Mouse (Mus musculus) myocyte (in vitro differentiated cells): ENCODE results near the gene Dhcr24. TPM values are rescaled to one million over a fixed set of nuclear protein-coding genes. Genes with fewer than 3 reads are reported as not detected.
A peak's percentile ranks its signal among the peaks of the same experiment; 100 is the strongest.

Source experiments
- H3K27me3 ChIP-seq: one replicate; pipeline ENCODE4 v1.6.1; 2011; ENCODE audit not compliant: control insufficient read depth, insufficient read depth, insufficient read length
- H3K36me3 ChIP-seq: one replicate; pipeline ENCODE4 v1.6.1; 2011; ENCODE audit not compliant: control insufficient read depth, insufficient read depth
- H3K4me2 ChIP-seq: one replicate; pipeline ENCODE4 v1.6.1; 2011; ENCODE audit warnings: low read depth, control low read depth
- H3K4me3 ChIP-seq: one replicate; pipeline ENCODE4 v1.5.1; 2011; ENCODE audit warnings: mild to moderate bottlenecking, control low read depth, moderate library complexity
- H3K79me2 ChIP-seq: one replicate; pipeline ENCODE4 v1.6.1; 2011; ENCODE audit not compliant: control insufficient read depth, insufficient read depth
- H3ac ChIP-seq: one replicate; pipeline ENCODE4 v1.6.1; 2011; ENCODE audit not compliant: control insufficient read depth, insufficient read length
- CEBPB ChIP-seq: IDR thresholded peaks from 2 replicates; pipeline ENCODE4 v1.6.1; 2011; ENCODE audit warnings: mild to moderate bottlenecking, moderate library complexity; ENCODE audit not compliant: poor library complexity, insufficient read depth, severe bottlenecking
- E2F4 ChIP-seq: IDR thresholded peaks from one replicate; pipeline ENCODE4 v1.6.1; 2011; ENCODE audit warnings: mild to moderate bottlenecking, control low read depth, moderate library complexity; ENCODE audit not compliant: insufficient read depth
- MAX ChIP-seq: IDR thresholded peaks from one replicate; pipeline ENCODE4 v1.6.1; 2011; ENCODE audit warnings: low read depth, mild to moderate bottlenecking, control low read depth
- MYOD1 ChIP-seq, 3 experiments: IDR thresholded peaks; one replicate each; pipeline ENCODE4 v1.6.1; 2011; ENCODE audit warnings: control low read depth in 2 of 3, low read depth in 2 of 3, mild to moderate bottlenecking in 2 of 3, moderate library complexity in 1 of 3; ENCODE audit not compliant: insufficient read length in 2 of 3, control insufficient read depth in 1 of 3
- MYOG ChIP-seq, 3 experiments: IDR thresholded peaks; one replicate each; pipeline ENCODE4 v1.6.1; 2011; ENCODE audit warnings: control low read depth in 2 of 3, low read depth in 2 of 3, mild to moderate bottlenecking in 2 of 3; ENCODE audit not compliant: insufficient read length in 2 of 3, control insufficient read depth in 1 of 3, insufficient read depth in 1 of 3
- POLR2A ChIP-seq: IDR thresholded peaks from one replicate; pipeline ENCODE4 v1.6.1; 2011; ENCODE audit warnings: low read depth, mild to moderate bottlenecking, control low read depth, moderate library complexity; ENCODE audit not compliant: insufficient read length
- POLR2AphosphoS2 ChIP-seq: IDR thresholded peaks from one replicate; pipeline ENCODE4 v1.6.1; 2011; ENCODE audit warnings: low read depth, control low read depth; ENCODE audit not compliant: insufficient read length
- REST ChIP-seq: IDR thresholded peaks from one replicate; pipeline ENCODE4 v1.6.1; 2011; ENCODE audit warnings: mild to moderate bottlenecking, control low read depth, moderate library complexity; ENCODE audit not compliant: insufficient read depth, insufficient read length
- SRF ChIP-seq: IDR thresholded peaks from one replicate; pipeline ENCODE4 v1.6.1; 2011; ENCODE audit warnings: low read depth; ENCODE audit not compliant: control insufficient read depth, insufficient read length
- TCF12 ChIP-seq: IDR thresholded peaks from one replicate; pipeline ENCODE4 v1.6.1; 2011; ENCODE audit warnings: mild to moderate bottlenecking, control low read depth; ENCODE audit not compliant: poor library complexity, insufficient read depth, severe bottlenecking
- TCF3 ChIP-seq: IDR thresholded peaks from one replicate; pipeline ENCODE4 v1.6.1; 2011; ENCODE audit warnings: low read depth, control low read depth; ENCODE audit not compliant: insufficient read length
- USF1 ChIP-seq: IDR thresholded peaks from one replicate; pipeline ENCODE4 v1.6.1; 2011; ENCODE audit warnings: low read depth, mild to moderate bottlenecking, control low read depth, moderate library complexity
- polyA plus RNA-seq: library from polyadenylated mRNA; unstranded; fragments of >200 nt; fragmentation: generic; extraction: Trizol; gene quantifications from one replicate; pipeline ENCODE4 v1.2.1, GENCODE M21; 2012; ENCODE audit warnings: missing spikeins

Gene Dhcr24
- polyA plus RNA-seq, 1 experiment = 116 TPM

- no peaks in the 10 kb centered on the region for H3K79me2 ChIP-seq
- no peaks in the 10 kb centered on the region for H3K36me3 ChIP-seq
- H3K4me3 ChIP-seq = no peak overlapping the region
- H3K27me3 ChIP-seq = no peaks in the 10 kb centered on the region
- no peak overlapping the region for H3ac ChIP-seq
- no peak overlapping the region for H3K4me2 ChIP-seq
- TF ChIP-seq USF1 (no peak), MAX (no peak), POLR2A (no peak), E2F4 (no peak)
These were observed 52.3 kb downstream of the Dhcr24 start for GRCm38 (mm10) chr4:106613105-106613504.

- Histone ChIP-seq H3K27me3 (no peaks in the 10 kb centered on the region), H3K36me3 (no peaks in the 10 kb centered on the region), H3K79me2 (no peaks in the 10 kb centered on the region), H3K4me2 (peak overlapping the region; percentile 15), H3K4me3 (no peak overlapping the region), H3ac (no peak overlapping the region)
- TF ChIP-seq E2F4 (no peak), MYOD1 (IDR thresholded peaks at IDR 0.05; ENCODE audit: control insufficient read depth in 1 of 3, insufficient read length in 2 of 3, low read depth in 2 of 3) (no peak), TCF12 (no peak), CEBPB (no peak), REST (no peak), POLR2AphosphoS2 (no peak), MYOG (IDR thresholded peaks at IDR 0.05; ENCODE audit: control insufficient read depth in 1 of 3, insufficient read depth in 1 of 3, insufficient read length in 2 of 3, low read depth in 2 of 3) (no peak), POLR2A (no peak), USF1 (no peak), SRF (no peak)
These were observed 52.7 kb downstream of the Dhcr24 start for GRCm38 (mm10) chr4:106613560-106613959.

- H3K4me3 ChIP-seq = no peak overlapping the region
- TF ChIP-seq MAX (no peak), POLR2A (no peak), MYOG (IDR thresholded peaks at IDR 0.05; ENCODE audit: control insufficient read depth in 1 of 3, insufficient read depth in 1 of 3, insufficient read length in 2 of 3, low read depth in 2 of 3) (no peak), MYOD1 (IDR thresholded peaks at IDR 0.05; ENCODE audit: control insufficient read depth in 1 of 3, insufficient read length in 2 of 3, low read depth in 2 of 3) (no peak), USF1 (no peak), CEBPB (peak; percentile 65; the same call in 1 of the 2 replicates), SRF (no peak)
- no peaks in the 10 kb centered on the region for H3K27me3 ChIP-seq
- H3ac ChIP-seq = no peak overlapping the region
- H3K4me2 ChIP-seq = no peak overlapping the region
- H3K36me3 ChIP-seq = no peaks in the 10 kb centered on the region
- H3K79me2 ChIP-seq = no peaks in the 10 kb centered on the region
These were observed 53.5 kb downstream of the Dhcr24 start for GRCm38 (mm10) chr4:106614180-106614797.

GRCm38 (mm10) chr4:106614881-106615280, 54.0 kb downstream of the Dhcr24 start:
- TF ChIP-seq USF1 (no peak), POLR2A (no peak), TCF12 (no peak), SRF (no peak), REST (no peak), E2F4 (no peak), MAX (no peak), CEBPB (no peak), POLR2AphosphoS2 (no peak), MYOG (IDR thresholded peaks at IDR 0.05; ENCODE audit: control insufficient read depth in 1 of 3, insufficient read depth in 1 of 3, insufficient read length in 2 of 3, low read depth in 2 of 3) (no peak), TCF3 (no peak), MYOD1 (IDR thresholded peaks at IDR 0.05; ENCODE audit: control insufficient read depth in 1 of 3, insufficient read length in 2 of 3, low read depth in 2 of 3) (no peak)
- Histone ChIP-seq H3K36me3 (no peaks in the 10 kb centered on the region), H3K4me2 (no peak overlapping the region), H3K79me2 (no peaks in the 10 kb centered on the region), H3ac (no peak overlapping the region), H3K27me3 (no peaks in the 10 kb centered on the region), H3K4me3 (no peak overlapping the region)

GRCm38 (mm10) chr4:106615637-106616036, 54.8 kb downstream of the Dhcr24 start:
- no peak for TF ChIP-seq USF1
- no peak for TF ChIP-seq MYOD1 (IDR thresholded peaks at IDR 0.05; ENCODE audit: control insufficient read depth in 1 of 3, insufficient read length in 2 of 3, low read depth in 2 of 3)
- TF ChIP-seq MYOG (IDR thresholded peaks at IDR 0.05; ENCODE audit: control insufficient read depth in 1 of 3, insufficient read depth in 1 of 3, insufficient read length in 2 of 3, low read depth in 2 of 3) = no peak
- TF ChIP-seq SRF = no peak
- no peak for TF ChIP-seq POLR2A

More at GRCm38 (mm10) chr4:106615637-106616036, 54.8 kb downstream of the Dhcr24 start:
- Histone ChIP-seq H3K79me2 (no peaks in the 10 kb centered on the region), H3K4me2 (no peak overlapping the region), H3K36me3 (no peaks in the 10 kb centered on the region), H3K4me3 (no peak overlapping the region), H3K27me3 (no peaks in the 10 kb centered on the region), H3ac (no peak overlapping the region)
